Mouse (Mus musculus): ENCODE measurements at regions not wholly inside any gene's neighbourhood (a gene's known extent, or its start where the extent isn't known, plus 50 kb on each side); places are given as distances from the start of the nearest gene placed in this dataset.

DNA sequence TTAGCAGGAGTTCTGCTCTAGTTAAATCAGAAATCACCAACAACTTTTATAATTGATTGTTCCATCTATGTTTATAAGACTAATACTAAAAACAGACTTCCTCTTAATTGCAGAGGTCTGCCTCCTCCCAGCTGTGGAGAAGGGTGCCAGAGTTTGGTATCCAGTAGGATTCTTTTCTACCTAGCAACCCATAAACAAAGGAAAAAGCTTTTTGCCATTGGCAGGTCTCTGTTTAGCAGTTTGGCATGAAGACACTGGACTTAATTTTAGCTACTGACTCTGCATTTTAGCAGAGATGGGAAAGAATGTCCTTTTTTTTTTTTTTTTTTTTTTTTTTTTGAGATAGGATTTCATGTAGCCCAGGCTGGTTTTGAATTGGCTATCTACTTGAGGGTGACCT lies 1628.4 kb downstream of the A830018L16Rik start:
- in situ Hi-C loops (cut with MboI; ENCODE audit: low pct_unique_long_range_greater_than_20kb in 1 of 2, low sequenced_read_pairs in 2 of 2, unreplicated experiment in 1 of 2): loop anchor here (25.0 kb wide), 2 partner anchors 180 to 495 kb away; no protein-coding TSS in a partner anchor

DNA sequence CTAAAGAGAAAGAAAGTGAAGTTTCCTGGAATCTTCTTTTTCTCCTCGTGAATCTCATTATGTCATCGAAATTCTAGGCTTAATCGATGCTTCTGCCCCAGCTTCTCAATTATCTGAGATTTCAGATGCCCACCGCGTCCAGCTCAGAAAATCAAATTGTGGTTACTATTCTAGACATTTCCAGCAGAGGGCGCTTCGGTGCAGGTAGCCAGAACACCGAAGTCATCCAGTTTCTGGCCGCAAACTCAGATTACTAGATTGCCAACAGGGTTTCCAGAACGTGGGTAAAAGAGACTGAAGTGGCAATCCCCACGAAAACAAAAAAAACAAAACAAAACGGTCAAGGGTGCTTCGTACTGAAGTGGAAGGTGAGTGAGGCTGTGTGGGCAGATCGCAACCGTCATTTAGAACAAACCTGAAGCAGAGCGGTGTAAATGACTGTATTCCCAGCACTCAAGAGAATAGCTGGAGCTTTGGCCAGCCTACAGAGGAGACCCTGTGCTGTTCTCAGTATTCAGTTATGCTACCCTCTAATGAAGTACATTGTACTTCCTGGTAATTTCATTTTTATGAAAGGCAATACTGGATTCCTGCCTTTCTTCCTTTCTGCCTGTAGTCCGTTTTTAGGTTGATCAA lies 1636.4 kb downstream of the A830018L16Rik start:
- in situ Hi-C loops (cut with MboI; ENCODE audit: low pct_unique_long_range_greater_than_20kb in 1 of 2, low sequenced_read_pairs in 2 of 2, unreplicated experiment in 1 of 2): loop anchor here (5.0 to 10.0 kb wide), 2 partner anchors 82 to 485 kb away; no protein-coding TSS in a partner anchor

DNA sequence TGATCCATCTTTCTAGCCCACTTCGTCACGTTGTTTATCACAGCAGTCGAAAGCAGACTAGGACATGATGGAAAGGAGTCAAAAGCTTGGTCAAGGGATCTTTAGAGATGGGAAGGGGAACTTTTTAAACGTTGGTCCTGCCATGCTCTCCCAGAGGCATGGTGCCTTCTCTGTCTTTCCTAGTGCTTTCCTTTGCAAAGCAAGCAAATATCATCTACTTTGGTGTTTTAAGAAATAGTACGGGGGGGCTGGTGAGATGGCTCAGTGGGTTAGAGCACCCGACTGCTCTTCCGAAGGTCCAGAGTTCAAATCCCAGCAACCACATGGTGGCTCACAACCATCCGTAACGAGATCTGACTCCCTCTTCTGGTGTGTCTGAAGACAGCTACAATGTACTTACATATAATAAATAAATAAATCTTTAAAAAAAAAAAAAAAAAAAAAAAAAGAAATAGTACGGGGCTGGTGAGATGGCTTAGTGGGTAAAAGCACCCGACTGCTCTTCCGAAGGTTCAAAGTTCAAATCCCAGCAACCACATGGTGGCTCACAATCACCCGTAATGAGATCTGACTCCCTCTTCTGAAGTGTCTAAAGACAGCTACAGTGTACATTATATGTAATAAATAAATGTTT lies 1637.6 kb downstream of the A830018L16Rik start:
- in situ Hi-C loops (cut with MboI; ENCODE audit: low pct_unique_long_range_greater_than_20kb in 1 of 2, low sequenced_read_pairs in 2 of 2, unreplicated experiment in 1 of 2): loop anchor here (5.0 to 10.0 kb wide), 2 partner anchors 81 to 483 kb away; no protein-coding TSS in a partner anchor

DNA sequence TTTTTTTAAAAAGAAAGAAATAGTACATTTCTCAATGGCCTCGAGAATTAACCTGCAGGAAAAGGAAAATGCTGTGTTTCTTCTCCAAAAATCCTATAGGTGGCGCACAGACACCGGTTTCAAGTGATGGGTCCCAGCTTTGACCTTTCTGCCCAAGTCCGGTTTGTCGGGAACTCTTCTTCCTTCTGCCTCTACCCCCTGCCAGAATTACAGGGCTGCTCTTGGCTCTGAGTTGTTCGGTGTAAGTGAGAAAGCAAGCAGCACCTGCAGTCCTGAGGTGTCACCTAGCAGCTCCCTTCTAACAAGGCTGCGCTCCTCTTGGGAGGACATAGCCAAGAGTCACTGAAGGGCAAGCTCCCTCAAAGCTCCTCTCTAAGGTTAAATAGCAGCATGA lies 1638.2 kb downstream of the A830018L16Rik start:
- in situ Hi-C loops (cut with MboI; ENCODE audit: low pct_unique_long_range_greater_than_20kb in 1 of 2, low sequenced_read_pairs in 2 of 2, unreplicated experiment in 1 of 2): loop anchor here (5.0 to 10.0 kb wide), 2 partner anchors 80 to 483 kb away; no protein-coding TSS in a partner anchor

DNA sequence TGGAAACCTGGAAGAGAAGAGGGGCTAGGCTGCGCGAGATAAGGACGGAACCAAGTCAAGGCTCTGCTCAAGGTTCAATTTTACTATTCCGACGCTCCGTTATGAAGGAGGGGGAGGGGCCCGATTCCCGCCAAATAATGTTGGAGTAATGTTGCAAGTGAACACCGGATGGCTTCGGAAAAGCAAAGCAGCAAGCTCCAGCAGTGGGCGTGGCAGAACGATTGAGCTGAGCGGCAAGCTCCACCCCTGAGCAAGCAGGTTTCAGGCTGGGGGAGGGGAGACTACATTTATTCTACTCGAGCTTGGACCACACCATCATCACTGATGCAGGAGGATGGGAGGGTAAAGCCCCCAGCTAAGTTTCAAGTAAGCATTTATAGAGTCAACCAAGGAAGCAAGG lies 1643.8 kb downstream of the A830018L16Rik start:
- in situ Hi-C loops (cut with MboI; ENCODE audit: low pct_unique_long_range_greater_than_20kb in 1 of 2, low sequenced_read_pairs in 2 of 2, unreplicated experiment in 1 of 2): loop anchor here in 1 of 2 experiments (5.0 to 10.0 kb wide), 2 partner anchors 75 to 477 kb away; no protein-coding TSS in a partner anchor

DNA sequence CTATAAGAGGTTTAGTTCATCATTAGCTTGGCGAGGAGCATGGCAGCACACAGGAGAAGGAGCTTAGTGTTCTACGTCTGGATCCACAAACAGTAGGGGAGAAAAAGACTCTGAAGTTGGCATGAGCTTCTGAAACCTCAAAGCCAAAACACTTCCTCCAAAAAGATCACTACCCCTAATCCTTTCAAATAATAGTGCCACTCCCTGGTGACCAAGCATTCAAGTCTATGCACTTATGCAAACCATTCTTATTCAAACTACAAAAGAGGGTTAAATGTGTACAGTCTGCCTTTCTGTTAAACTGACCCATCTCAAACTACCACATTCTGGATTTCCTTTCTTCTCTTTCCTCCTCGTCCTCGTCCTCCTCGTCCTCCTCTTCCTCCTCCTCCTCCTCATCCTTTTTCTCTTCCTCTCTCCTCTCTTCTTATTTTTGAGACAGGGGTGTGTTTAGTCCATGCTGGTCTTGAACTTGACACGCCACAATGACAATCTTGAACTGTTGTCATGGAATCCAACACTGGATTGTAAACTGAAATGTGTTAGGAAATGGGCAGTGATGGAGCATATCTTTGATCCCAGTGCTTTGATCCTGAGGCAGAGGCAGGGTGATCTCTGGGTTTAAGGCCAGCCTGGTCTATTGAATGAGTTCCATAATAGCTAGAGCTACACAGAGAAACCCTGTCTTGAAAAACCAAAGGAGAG lies 1645.9 kb downstream of the A830018L16Rik start:
- in situ Hi-C loops (cut with MboI; ENCODE audit: low pct_unique_long_range_greater_than_20kb in 1 of 2, low sequenced_read_pairs in 2 of 2, unreplicated experiment in 1 of 2): loop anchor here in 1 of 2 experiments (5.0 to 10.0 kb wide), 2 partner anchors 73 to 475 kb away; no protein-coding TSS in a partner anchor
